Mouse (Mus musculus) cerebellum, adult 2 months (tissue): ENCODE data around the gene Fam240a.

Source experiments
- CTCF ChIP-seq: fragments of 200-500 bp; IDR thresholded peaks from 2 replicates; pipeline ENCODE4 v1.5.1; 2011; ENCODE audit warnings: low read depth, mild to moderate bottlenecking, control low read depth, low read length, moderate library complexity, borderline replicate concordance; ENCODE audit not compliant: insufficient read depth
- POLR2A ChIP-seq: fragments of 200-500 bp; IDR thresholded peaks from 2 replicates; pipeline ENCODE4 v1.6.1; 2011; ENCODE audit warnings: low read length, control low read depth, borderline replicate concordance; ENCODE audit not compliant: insufficient read depth

DNA sequence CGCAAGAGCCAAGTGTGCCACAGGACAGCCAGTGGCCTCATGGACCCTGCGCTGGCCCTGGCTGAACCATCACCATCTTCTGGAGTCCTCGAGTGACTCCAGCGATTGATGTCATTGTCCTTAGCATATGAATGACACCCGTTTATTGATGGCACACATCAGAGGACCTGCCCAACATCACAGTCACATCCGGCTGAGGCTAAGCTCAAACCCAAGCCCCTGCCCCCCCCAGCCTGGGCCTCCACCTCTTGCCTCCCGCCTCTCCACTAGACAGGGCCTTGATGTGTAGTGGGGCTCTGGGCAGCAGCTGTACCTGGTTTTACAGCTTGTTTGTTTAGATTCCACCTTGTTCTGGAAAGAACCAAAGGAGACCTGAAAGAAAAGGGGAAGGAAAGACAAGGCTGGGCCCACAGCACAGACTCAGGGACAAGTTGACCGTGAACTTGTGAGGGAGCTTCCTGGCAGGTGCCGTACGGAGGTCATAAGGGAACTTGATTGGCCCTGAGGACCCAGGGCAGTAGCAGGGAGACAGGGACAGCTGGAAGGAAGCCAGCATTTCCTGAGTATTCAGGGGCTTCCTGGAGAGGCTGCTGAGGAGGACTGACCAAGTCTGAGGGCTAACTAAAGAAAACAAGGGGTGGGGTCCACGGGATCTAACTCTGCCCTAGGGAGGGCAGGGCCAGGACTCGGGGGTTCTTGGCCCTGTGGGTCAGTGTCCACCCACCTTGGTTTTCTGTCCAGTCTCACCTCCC is 25.4 kb downstream of the Fam240a start:
- TF ChIP-seq CTCF (no peak), POLR2A (no peak)
